Mouse (Mus musculus): ENCODE measurements around the gene Magi1. TPM values are rescaled to one million over a fixed set of nuclear protein-coding genes. Genes with fewer than 3 reads are reported as not detected.

Magi1 gene
- polyA plus RNA-seq, 1 experiment from 2014 or later: 25.0 TPM

DNA sequence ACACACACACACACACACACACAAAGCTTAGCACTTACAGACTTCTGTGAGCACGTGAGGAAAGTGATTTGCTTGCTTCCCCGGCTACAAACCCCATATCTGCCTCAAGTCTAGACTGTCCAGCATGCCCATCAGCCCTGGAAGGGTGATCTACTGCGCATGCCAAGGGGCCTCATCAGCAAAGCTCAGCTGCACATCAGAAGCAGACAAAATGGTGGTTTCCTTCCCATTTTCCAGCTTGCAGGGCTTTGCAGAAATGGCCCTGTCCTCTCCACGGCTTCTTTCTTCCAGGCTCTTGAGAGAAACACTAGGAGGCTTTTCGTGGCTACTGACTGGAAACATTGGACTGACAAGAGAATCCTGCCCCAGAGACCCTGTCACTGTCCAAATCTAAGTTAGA lies 149.6 kb downstream of the Magi1 start:
- WGBS: 55% methylated on average over 5 of the region's 5 CpGs
- Histone ChIP-seq H3K4me3 (no peak overlapping the region), H3K27ac (peak overlapping the region; percentile 79), H3K36me3 (no peaks in the 10 kb centered on the region), H3K27me3 (ENCODE audit: insufficient read depth, poor library complexity, severe bottlenecking) (no peaks in the 10 kb centered on the region), H3K4me1 (replicated peaks) (peaks cover 49% of the 10 kb centered on the region), H3K9me3 (no peaks in the 10 kb centered on the region)
- peak; percentile 40 for DNase-seq (ENCODE audit: low spot score)

DNA sequence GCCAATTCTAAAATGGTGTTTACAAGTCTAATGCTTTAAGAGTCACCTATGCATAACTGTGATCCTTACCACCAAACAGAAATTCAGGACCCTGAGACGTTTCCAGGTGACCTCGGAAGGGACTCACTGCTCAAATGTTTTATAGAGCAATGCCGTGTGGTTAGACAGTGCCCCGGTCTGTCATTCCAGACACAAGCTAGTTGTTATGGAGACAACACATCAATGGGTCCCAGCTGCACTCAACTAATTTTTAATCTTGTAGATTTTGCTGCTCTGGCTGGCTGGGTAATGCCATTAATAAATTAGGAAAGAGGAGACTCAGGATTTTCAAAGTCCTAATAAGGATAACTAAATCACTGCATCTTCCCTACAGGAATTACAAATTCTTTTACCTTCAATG lies 151.7 kb downstream of the Magi1 start:
- Histone ChIP-seq H3K27ac (no peak overlapping the region; the same call in 1 of the 2 replicates), H3K9me3 (no peaks in the 10 kb centered on the region), H3K4me1 (replicated peaks) (peaks cover 63% of the 10 kb centered on the region), H3K27me3 (ENCODE audit: insufficient read depth, poor library complexity, severe bottlenecking) (no peaks in the 10 kb centered on the region), H3K36me3 (no peaks in the 10 kb centered on the region), H3K4me3 (no peak overlapping the region)
- 62% methylated on average over 4 of the region's 4 CpGs for WGBS
- DNase-seq (ENCODE audit: low spot score): no peak

DNA sequence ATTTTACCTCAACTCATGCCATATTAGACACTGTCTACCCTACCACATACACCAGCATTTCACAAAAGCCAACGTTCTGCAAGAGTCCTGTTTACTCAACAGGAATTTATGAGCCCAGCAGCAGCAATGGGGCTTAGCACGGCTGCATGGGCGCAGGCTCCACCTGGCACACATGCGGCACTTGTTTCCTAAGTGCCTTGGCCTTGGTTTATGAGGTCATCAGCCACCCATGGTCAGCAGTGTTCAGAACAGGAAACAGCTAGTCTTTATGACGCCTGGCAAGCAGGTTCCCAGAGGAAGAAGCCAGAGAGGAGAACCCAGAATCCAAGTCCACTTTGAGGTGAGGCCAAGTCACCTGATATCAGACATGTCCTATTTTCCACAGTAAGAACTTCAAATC lies 153.3 kb downstream of the Magi1 start:
- Histone ChIP-seq H3K27me3 (ENCODE audit: insufficient read depth, poor library complexity, severe bottlenecking) (no peaks in the 10 kb centered on the region), H3K27ac (no peak overlapping the region), H3K36me3 (no peaks in the 10 kb centered on the region), H3K4me1 (replicated peaks) (peaks cover 59% of the 10 kb centered on the region), H3K9me3 (no peaks in the 10 kb centered on the region), H3K4me3 (no peak overlapping the region)
- WGBS: 84% methylated on average over 5 of the region's 5 CpGs
- no peak for DNase-seq (ENCODE audit: low spot score)

DNA sequence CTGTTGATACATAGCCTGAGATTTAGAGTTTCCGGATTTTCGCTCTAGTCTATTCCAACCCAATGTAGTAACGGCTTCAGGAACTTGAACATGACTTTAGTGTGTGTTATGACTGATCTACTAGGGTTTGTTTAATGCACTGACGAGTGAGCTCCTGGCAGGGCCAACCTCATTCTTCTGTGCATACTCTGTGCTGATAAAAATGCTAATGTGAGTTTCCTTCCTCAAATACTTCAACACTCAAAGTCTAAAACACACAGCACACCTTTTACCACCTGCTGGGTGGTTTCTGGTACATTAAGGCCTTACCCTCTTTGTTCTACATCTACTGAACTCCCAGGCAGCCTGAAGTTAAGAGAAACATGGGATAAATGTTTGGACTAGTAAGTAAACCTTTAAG lies 157.0 kb downstream of the Magi1 start:
- Histone ChIP-seq H3K36me3 (no peaks in the 10 kb centered on the region), H3K9me3 (no peaks in the 10 kb centered on the region), H3K4me3 (no peak overlapping the region), H3K27me3 (ENCODE audit: insufficient read depth, poor library complexity, severe bottlenecking) (no peaks in the 10 kb centered on the region), H3K4me1 (replicated peaks) (peaks cover 37% of the 10 kb centered on the region), H3K27ac (no peak overlapping the region)
- no peak for DNase-seq (ENCODE audit: low spot score)
- 91% methylated on average over 4 of the region's 4 CpGs for WGBS

DNA sequence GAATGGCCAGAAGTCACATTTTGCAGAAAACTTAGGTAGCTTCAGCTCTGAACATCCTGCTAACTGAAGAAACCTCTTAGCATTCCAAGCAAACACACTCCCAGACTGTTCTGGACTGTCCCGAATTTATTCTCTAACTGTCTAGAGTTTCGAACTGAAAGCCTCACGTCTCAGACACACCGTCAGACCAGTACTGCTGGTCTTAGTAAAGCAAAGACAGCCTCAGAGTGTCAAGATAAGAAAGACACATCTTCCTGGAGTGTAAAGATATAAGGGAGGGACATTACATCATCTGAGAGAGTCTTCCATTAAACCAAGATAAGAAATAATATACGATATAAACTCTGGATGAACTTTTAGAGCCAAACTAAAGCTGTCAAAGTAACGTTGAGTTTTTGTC lies 158.6 kb downstream of the Magi1 start:
- Histone ChIP-seq H3K36me3 (no peaks in the 10 kb centered on the region), H3K27ac (no peak overlapping the region), H3K4me3 (no peak overlapping the region), H3K9me3 (no peaks in the 10 kb centered on the region), H3K4me1 (replicated peaks) (peaks cover 30% of the 10 kb centered on the region), H3K27me3 (ENCODE audit: insufficient read depth, poor library complexity, severe bottlenecking) (no peaks in the 10 kb centered on the region)
- no peak for DNase-seq (ENCODE audit: low spot score)
- 83% methylated on average over 6 of the region's 6 CpGs for WGBS

DNA sequence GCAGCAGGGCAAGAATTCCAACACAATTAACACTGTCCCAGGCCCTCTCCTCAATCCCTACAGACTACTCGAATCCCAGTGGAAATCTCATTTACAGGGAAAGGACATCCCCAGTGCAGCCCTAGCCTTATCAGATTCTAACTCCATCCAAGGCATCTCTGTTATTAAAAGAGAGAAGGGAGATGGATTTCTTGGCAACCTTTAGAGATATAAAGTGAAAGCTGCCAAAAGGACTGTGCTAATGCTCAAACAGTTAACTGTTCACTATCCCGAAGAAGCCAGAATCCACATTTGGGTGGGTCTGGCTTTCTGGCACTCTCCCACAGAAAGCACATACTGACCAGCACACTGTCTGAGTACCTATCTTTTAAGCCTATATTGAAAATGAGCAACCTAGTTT lies 159.4 kb downstream of the Magi1 start:
- Histone ChIP-seq H3K9me3 (no peaks in the 10 kb centered on the region), H3K4me3 (no peak overlapping the region), H3K36me3 (no peaks in the 10 kb centered on the region), H3K4me1 (replicated peaks) (peaks cover 30% of the 10 kb centered on the region), H3K27ac (no peak overlapping the region), H3K27me3 (ENCODE audit: insufficient read depth, poor library complexity, severe bottlenecking) (no peaks in the 10 kb centered on the region)
- WGBS: 83% methylated on average over 2 of the region's 2 CpGs
- no peak for DNase-seq (ENCODE audit: low spot score)

DNA sequence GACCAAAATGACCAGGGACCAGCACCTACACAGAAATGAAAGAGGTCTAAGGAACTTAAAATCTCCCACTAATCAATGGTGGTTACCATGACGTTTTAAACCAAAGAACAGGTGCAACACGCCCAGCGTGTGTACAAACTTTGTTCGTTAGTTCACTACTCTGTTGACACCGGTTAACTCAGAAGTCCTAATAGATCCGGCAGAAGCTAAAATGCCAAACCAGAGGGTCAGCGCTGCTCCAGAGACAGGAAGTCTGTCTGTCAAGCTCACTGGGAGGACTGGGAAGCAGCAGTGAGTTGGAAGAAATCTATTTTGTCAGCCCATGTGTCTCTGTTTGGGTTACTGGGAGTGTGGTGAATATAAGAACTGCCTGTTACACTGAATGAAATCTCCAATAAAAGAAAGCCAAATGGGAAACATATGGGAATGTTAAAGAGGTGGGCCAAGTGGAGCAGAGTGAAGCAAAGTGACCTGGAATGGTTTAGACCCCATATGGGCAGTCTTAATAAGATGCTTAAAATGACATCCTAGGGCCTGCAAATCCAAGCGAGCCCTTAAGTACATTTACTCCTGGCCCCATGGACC lies 161.1 kb downstream of the Magi1 start:
- 76% methylated on average over 8 of the region's 8 CpGs for WGBS
- Histone ChIP-seq H3K36me3 (no peaks in the 10 kb centered on the region), H3K4me1 (replicated peaks) (peaks cover 18% of the 10 kb centered on the region), H3K27ac (no peak overlapping the region), H3K27me3 (ENCODE audit: insufficient read depth, poor library complexity, severe bottlenecking) (no peaks in the 10 kb centered on the region), H3K4me3 (no peak overlapping the region), H3K9me3 (no peaks in the 10 kb centered on the region)
- no peak for DNase-seq (ENCODE audit: low spot score)

DNA sequence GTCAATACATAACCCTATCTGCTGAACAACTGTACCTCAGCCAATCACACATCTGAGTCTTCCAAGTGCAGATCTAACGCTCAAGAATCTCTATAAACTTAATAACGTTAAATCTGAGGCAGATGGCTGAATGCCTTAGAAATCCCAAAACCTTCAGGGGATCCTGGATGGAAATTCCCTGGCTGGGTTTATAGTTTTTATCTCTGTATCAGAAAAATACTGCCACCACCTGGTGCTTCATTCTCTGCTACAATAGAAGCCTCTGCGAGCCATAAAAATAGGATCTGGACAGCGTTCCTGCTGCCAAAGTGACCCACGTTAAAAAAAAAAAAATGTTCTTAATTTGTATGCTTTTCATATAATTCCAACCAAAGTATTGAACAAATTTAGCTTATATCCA lies 162.2 kb downstream of the Magi1 start:
- peaks cover 16% of the 10 kb centered on the region for H3K4me1 ChIP-seq (replicated peaks)
- no peak overlapping the region for H3K4me3 ChIP-seq
- DNase-seq (ENCODE audit: low spot score): no peak
- no peaks in the 10 kb centered on the region for H3K9me3 ChIP-seq
- no peaks in the 10 kb centered on the region for H3K27me3 ChIP-seq (ENCODE audit: insufficient read depth, poor library complexity, severe bottlenecking)
- H3K27ac ChIP-seq: no peak overlapping the region
- H3K36me3 ChIP-seq: no peaks in the 10 kb centered on the region
- 89% methylated on average over 5 of the region's 5 CpGs for WGBS

DNA sequence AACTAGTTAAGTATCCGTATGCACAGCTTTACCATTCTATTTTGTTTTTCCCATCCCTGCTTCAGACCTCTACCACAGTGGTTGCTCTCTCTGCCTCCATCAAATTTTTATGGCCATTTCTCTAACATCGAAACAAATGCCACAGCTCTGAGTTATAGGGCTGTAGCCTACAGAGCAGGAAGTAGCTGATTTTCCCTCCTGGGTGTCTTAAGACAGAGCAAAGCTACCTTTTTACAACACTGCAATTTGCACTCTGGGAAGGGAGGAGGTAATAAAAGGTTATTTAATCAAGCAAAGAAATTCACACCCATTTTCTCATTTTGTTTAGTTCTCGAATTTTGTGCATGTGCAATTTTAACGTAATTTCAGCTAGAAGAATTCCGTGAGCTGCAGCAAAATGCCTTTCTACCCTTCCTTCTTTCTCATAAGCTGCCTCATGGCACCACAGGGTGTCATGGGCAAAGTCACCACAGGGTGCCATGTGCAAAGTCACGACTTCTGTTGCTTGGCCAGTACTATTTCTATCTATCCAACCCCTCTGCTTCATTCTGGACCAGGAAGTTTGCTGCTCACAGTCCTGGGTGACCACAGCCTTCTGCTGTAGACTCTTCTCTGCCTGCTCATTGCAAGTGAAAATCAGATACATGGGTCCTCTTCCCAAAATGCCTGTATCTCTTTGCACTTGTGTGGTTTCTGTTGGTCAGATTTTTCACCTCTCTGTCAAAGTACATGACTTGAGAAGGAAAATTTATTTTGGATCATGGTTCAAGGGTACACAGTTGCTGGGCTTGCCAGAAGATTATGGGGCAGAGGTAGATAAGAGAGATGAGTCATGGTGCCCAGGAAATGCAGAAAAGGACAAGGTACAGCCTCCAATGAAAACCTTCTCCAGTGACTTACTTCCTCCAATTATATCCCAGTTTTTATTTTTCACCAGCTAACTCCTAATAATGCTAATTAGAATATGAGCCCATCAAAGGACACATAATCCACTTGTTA lies 167.0 kb downstream of the Magi1 start:
- H3K36me3 ChIP-seq: no peaks in the 10 kb centered on the region
- DNase-seq (ENCODE audit: low spot score): no peak
- no peak overlapping the region for H3K27ac ChIP-seq
- H3K4me3 ChIP-seq: no peak overlapping the region
- 90% methylated on average over 6 of the region's 6 CpGs for WGBS
- H3K4me1 ChIP-seq (replicated peaks): no peaks in the 10 kb centered on the region
- no peaks in the 10 kb centered on the region for H3K9me3 ChIP-seq
- no peaks in the 10 kb centered on the region for H3K27me3 ChIP-seq (ENCODE audit: insufficient read depth, poor library complexity, severe bottlenecking)

DNA sequence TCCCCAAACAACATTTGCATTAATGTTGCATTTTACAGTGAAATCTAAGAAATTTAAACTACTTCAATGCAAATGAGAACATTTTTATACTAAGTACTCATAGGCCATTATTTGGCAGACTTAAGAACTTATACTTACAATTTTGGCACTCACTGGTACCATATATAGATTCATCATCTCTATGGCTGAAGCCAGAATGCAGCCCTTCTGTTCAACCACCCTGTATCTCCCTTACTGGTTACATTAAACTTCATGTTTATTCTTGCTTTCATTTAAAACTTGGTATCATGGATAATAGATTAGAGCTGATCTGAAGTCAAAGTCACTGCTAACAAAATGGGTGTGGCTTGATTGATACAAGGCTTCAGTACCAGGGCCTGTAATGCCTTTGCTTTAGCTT lies 171.9 kb downstream of the Magi1 start:
- H3K27me3 ChIP-seq (ENCODE audit: insufficient read depth, poor library complexity, severe bottlenecking): no peaks in the 10 kb centered on the region
- no peak overlapping the region for H3K4me3 ChIP-seq
- H3K27ac ChIP-seq: no peak overlapping the region
- DNase-seq (ENCODE audit: low spot score): no peak
- H3K4me1 ChIP-seq (replicated peaks): no peaks in the 10 kb centered on the region
- H3K36me3 ChIP-seq: no peaks in the 10 kb centered on the region
- H3K9me3 ChIP-seq: no peaks in the 10 kb centered on the region

DNA sequence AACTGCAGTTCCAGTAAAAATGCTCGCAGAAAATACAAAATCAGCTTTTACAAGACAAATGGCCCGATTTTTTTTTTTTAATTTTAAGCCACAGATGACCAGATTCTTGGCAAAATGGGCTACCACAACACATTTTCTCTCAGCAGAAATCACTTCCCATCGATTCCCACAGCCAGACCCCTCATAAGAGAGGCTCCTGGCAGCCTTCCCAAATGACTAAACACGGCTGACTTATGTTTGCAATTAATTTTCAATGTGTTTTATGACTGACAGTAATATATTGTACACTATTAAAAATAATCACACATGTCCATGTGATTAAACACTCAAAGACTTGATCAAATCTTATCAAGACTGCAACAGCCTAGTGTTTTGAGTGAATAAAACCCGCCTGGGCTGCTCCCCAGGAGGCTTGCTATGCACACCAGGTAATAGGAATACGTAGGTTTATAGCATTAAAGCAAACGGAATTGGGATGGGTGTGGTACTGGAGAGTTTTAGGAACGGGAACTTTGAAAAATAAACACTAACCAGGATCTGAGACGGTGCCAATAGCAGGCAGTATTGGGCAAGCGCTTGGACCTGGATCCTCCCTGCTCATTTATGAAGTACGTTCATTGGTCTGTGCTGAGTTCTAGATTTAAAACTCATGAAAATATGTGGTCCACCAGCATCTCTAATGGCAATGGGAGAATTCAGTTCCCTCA lies 176.2 kb downstream of the Magi1 start:
- H3K27me3 ChIP-seq (ENCODE audit: insufficient read depth, poor library complexity, severe bottlenecking): no peaks in the 10 kb centered on the region
- no peak for DNase-seq (ENCODE audit: low spot score)
- WGBS: 85% methylated on average over 11 of the region's 11 CpGs
- no peak overlapping the region for H3K4me3 ChIP-seq
- H3K9me3 ChIP-seq: no peaks in the 10 kb centered on the region
- H3K36me3 ChIP-seq: no peaks in the 10 kb centered on the region
- H3K4me1 ChIP-seq (replicated peaks): peaks cover 4% of the 10 kb centered on the region; the same call in 1 of the 2 replicates
- H3K27ac ChIP-seq: no peak overlapping the region

DNA sequence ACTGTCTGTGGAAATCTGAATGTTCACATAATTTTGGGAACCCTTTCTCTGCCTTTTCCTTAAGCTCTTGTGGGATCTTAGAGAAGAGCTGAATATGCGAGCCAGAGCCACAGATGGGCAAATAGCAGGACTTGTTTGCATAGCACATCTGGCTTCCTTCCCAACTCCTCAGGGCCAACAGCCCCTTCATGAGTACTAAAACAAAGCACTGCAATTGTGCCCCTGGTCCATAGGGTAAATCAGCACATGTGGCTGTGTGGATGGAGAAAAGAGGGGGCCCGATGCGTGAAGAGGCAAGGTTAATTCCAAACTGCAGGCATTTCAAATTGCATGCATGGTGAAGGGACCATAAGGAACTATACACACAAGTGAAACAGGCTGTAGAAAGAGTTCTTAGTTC lies 180.1 kb downstream of the Magi1 start:
- WGBS: 67% methylated on average over 3 of the region's 3 CpGs
- Histone ChIP-seq H3K4me3 (no peak overlapping the region), H3K27ac (no peak overlapping the region), H3K4me1 (replicated peaks) (peaks cover 6% of the 10 kb centered on the region; the same call in 1 of the 2 replicates), H3K9me3 (no peaks in the 10 kb centered on the region), H3K27me3 (ENCODE audit: insufficient read depth, poor library complexity, severe bottlenecking) (no peaks in the 10 kb centered on the region), H3K36me3 (no peaks in the 10 kb centered on the region)
- no peak for DNase-seq (ENCODE audit: low spot score)

DNA sequence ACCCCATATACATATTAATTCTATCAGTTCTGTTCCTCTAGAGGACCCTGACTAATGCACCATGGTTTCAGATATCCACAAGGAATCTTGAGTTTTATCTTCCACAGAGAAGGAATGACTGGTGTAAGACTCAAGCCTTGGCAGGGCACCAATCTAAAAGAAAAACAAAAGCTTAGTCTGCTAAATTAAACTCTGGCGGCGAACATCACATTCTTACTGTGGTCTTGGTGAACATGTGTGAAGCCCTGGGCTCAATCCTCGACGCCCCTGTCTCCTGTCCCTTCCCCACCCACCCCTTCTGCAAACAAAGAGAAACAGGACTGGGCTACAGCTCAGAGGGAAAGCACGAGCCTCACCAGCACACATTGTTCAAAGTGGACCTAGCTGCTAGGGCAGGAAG lies 182.5 kb downstream of the Magi1 start:
- H3K27me3 ChIP-seq (ENCODE audit: insufficient read depth, poor library complexity, severe bottlenecking): no peaks in the 10 kb centered on the region
- H3K4me1 ChIP-seq (replicated peaks): peaks cover 6% of the 10 kb centered on the region; the same call in 1 of the 2 replicates
- no peaks in the 10 kb centered on the region for H3K9me3 ChIP-seq
- 55% methylated on average over 5 of the region's 5 CpGs for WGBS
- H3K27ac ChIP-seq: no peak overlapping the region
- H3K4me3 ChIP-seq: no peak overlapping the region
- DNase-seq (ENCODE audit: low spot score): no peak
- no peaks in the 10 kb centered on the region for H3K36me3 ChIP-seq
